Mouse (Mus musculus) kidney, adult 2 months (tissue): ENCODE measurements around the gene Pcsk6. TPM values are rescaled to one million over a fixed set of nuclear protein-coding genes. Genes with fewer than 3 reads are reported as not detected.
"Not testable (repeated sequence)": the region's sequence is repeated elsewhere in the genome, so short reads cannot be mapped to it uniquely, and the experiment has no call there.

Experiments
- DNase-seq: peaks from one replicate; pipeline ENCODE4 v3.0.0; 2021
- H3K27ac ChIP-seq: fragments of 200-500 bp; 2 replicates; pipeline ENCODE4 v1.5.1; 2012; ENCODE audit warnings: low read depth, low read length, control low read depth, inconsistent platforms; ENCODE audit not compliant: insufficient read depth
- H3K27me3 ChIP-seq: fragments of 200-500 bp; replicated peaks from 2 replicates; pipeline ENCODE4 v1.6.1; 2012; ENCODE audit warnings: mild to moderate bottlenecking, moderate library complexity, low read length, inconsistent platforms; ENCODE audit not compliant: control insufficient read depth, insufficient read depth
- H3K36me3 ChIP-seq: fragments of 200-500 bp; 2 replicates; pipeline ENCODE4 v1.6.1; 2012; ENCODE audit warnings: mild to moderate bottlenecking, moderate library complexity, low read length, inconsistent platforms; ENCODE audit not compliant: control insufficient read depth, insufficient read depth
- H3K4me1 ChIP-seq: fragments of 200-500 bp; 2 replicates; pipeline ENCODE4 v1.6.1; 2011; ENCODE audit warnings: low read length; ENCODE audit not compliant: control insufficient read depth, insufficient read depth
- H3K4me3 ChIP-seq: fragments of 200-500 bp; 2 replicates; pipeline ENCODE4 v1.5.1; 2011; ENCODE audit warnings: mild to moderate bottlenecking, low read depth, low read length, control low read depth; ENCODE audit not compliant: insufficient read depth
- CTCF ChIP-seq: fragments of 200-500 bp; conservative IDR thresholded peaks from 2 replicates; pipeline ENCODE4 v1.5.1; 2011; ENCODE audit warnings: low read depth, mild to moderate bottlenecking, control low read depth, low read length, moderate library complexity, mixed read lengths; ENCODE audit not compliant: insufficient read depth, insufficient read length
- POLR2A ChIP-seq: fragments of 200-500 bp; IDR thresholded peaks from one replicate; pipeline ENCODE4 v1.6.1; 2011; ENCODE audit warnings: low read depth, low read length, control low read depth
- WGBS: fragments of 180-500 bp; shearing (Covaris S2); methylation state at CpG from one replicate; pipeline ENCODE4 v1.1.7; 2018; 5-methylcytosine and 5-hydroxymethylcytosine counted together
- polyA plus RNA-seq: library from polyadenylated mRNA; depleted of rRNA; stranded (reverse); fragments of >200 nt; gene quantifications from 2 replicates; pipeline ENCODE4 v1.2.3, GENCODE M21; 2012

Gene Pcsk6
- polyA plus RNA-seq, 1 experiment, result 25.0 TPM

DNA sequence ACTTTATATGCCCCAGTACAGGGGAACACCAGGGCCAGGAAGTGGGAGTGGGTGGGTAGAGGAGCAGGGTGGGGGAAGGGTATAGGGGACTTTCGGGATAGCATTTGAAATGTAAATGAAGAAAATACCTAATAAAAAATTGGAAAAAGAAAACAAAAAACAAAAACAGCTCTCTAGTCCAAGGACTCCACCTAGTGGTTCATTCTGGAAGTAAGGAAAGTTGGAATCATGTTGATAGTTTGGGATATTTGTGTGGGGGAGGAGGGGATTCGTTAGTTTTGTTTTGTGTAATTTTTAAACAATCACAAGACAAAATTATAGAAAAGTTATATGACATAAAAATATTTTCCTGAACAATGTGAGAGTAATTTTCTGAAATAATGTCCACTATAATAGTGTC lies 193.8 kb downstream of the Pcsk6 start:
- DNase-seq, result peak; percentile 39
- H3K4me1 ChIP-seq, H3K27ac ChIP-seq, H3K4me3 ChIP-seq, H3K36me3 ChIP-seq, H3K27me3 ChIP-seq: not testable (repeated sequence)
- TF ChIP-seq CTCF, result 0 out of 2 replicates have a peak, but pooled peaks have one; percentile 28
- 0% methylated on average over 2 of the region's 2 CpGs for whole genome bisulfite sequencing

DNA sequence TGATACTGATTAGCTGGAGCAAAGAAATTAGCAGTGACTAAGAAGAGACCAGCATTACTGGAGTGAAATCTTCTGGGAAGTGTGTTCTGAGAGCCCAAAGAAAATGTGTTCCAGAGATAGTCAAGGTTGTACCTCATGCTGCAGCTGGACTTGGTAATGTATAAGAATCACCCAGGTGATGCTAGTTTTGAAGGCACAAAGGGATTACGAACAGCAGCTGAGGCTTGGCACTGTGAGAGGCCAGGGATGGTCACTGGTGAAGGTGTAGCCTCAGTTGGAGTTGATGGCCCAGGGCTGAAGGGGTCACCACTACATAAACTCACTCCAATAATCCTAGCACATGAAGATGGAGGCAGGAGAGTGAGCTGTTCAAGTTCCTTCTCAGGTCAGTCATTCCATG lies 197.2 kb downstream of the Pcsk6 start, which contains the start of gene Snrpa1:
Snrpa1 (plus strand) TSS at position 301 of the 400 bp plus-strand sequence.
- Histone ChIP-seq H3K27ac (peak within 1 kb of the TSS; percentile 77; the same call in 1 of the 2 replicates), H3K27me3 (no peaks in the 10 kb centered on the region), H3K4me1 (peaks cover 10% of the 10 kb centered on the region; the same call in 1 of the 2 replicates), H3K36me3 (no peaks in the 10 kb centered on the region), H3K4me3 (peak within 1 kb of the TSS; percentile 77)
- 89% methylated on average over 1 of the region's 1 CpGs for WGBS
- DNase-seq, result no peak
- TF ChIP-seq POLR2A, result no peak
- TF ChIP-seq CTCF, result no peak

DNA sequence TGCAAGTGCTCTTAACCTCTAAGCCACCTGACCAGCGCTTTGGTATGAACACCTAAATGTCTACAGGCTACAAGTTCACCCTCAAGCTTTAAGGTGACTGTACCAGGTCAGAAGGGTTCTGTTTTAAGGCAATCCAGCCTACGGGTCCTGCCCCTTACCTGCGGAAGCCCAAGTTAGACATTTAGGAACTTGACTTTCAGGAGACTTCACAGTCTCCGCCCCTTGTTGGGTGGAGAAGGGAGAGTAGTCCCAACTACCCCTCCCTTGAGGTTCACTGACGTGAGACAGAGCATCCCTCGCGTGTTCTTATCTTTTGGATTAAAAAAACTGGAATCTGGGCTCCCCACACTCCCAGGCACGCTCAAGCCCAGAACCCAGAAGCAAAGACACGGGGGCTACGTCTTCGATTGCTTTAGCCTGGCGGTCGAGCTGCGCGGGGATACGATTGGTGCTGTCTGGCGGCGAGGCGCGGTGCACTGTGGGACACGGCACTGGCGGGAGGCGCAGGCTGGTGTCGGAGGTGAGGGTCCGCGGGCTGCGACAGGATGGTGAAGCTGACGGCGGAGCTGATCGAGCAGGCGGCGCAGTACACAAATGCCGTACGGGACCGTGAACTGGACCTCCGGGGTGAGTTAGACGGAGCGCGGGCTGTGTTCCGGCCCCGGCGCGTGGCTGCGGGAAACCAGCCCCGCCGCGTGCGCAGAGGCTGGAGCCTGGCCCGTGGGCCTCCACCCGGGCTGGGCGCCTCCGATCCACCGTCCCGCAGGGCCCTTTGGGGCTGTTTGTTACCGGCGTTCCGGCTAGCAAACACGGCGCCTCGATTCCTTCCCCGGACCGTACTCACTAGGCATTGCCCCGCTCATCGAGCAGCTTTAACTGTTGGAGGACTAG lies 198.8 kb downstream of the Pcsk6 start:
- H3K27ac ChIP-seq, result peak overlapping the region; percentile 77
- peak; percentile 93 for DNase-seq
- TF ChIP-seq CTCF (no peak), POLR2A (peak; percentile 68)
- H3K4me1 ChIP-seq, result peaks cover 10% of the 10 kb centered on the region; the same call in 1 of the 2 replicates
- H3K27me3 ChIP-seq, result no peaks in the 10 kb centered on the region
- under 1% methylated on average over 64 of the region's 64 CpGs for WGBS
- peaks cover 2% of the 10 kb centered on the region for H3K36me3 ChIP-seq
- H3K4me3 ChIP-seq, result peak overlapping the region; percentile 77

DNA sequence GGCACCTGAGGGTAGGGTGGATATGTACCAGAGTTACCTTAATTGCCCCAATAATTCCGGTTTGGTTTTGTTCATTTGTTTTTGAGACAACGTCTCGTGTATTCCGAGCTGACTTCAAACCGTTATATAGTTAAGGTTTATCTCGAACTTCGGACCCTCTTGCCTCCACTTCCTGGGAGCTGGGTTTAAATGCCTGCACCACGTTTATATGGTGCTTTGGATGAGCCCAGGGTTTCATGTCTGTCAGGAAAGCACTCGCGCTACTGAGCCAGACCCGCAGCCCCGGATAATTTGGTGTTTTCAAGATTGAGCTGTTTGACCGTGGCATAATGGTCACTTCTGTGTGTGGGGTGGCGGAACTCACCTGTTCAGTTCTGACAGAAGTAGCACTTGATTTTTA lies 199.5 kb downstream of the Pcsk6 start:
- Histone ChIP-seq H3K36me3 (peaks cover 2% of the 10 kb centered on the region), H3K27ac (no peak overlapping the region), H3K4me1 (peaks cover 10% of the 10 kb centered on the region; the same call in 1 of the 2 replicates), H3K4me3 (peak overlapping the region; percentile 77), H3K27me3 (no peaks in the 10 kb centered on the region)
- under 1% methylated on average over 14 of the region's 14 CpGs for WGBS
- TF ChIP-seq CTCF (no peak), POLR2A (no peak)
- peak; percentile 22 for DNase-seq

DNA sequence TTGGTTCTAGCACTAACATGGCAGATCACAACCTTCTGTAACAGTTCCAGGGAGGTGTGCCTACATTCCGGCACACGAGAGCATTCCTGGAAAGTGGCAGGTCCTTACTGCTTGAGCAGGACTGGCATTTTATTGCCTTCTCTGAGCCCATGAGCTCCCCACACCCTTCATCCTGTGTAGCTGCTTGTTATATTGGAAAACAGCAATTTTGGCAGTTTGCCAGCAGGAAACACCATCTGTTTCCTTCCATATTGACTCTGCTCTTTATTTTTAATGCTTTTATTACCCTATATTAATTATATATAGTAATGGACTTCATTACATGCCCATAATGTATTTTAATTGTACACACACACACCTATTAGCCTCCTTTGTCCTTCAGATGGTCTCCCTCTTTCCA lies 214.9 kb downstream of the Pcsk6 start:
- no peak overlapping the region for H3K4me3 ChIP-seq
- no peak overlapping the region for H3K27ac ChIP-seq
- no peak for TF ChIP-seq POLR2A
- no peak for TF ChIP-seq CTCF
- DNase-seq, result no peak
- no peaks in the 10 kb centered on the region; the same call in 1 of the 2 replicates for H3K4me1 ChIP-seq
- 64% methylated on average over 2 of the region's 2 CpGs for WGBS
- peaks cover 6% of the 10 kb centered on the region for H3K36me3 ChIP-seq
- no peaks in the 10 kb centered on the region for H3K27me3 ChIP-seq

DNA sequence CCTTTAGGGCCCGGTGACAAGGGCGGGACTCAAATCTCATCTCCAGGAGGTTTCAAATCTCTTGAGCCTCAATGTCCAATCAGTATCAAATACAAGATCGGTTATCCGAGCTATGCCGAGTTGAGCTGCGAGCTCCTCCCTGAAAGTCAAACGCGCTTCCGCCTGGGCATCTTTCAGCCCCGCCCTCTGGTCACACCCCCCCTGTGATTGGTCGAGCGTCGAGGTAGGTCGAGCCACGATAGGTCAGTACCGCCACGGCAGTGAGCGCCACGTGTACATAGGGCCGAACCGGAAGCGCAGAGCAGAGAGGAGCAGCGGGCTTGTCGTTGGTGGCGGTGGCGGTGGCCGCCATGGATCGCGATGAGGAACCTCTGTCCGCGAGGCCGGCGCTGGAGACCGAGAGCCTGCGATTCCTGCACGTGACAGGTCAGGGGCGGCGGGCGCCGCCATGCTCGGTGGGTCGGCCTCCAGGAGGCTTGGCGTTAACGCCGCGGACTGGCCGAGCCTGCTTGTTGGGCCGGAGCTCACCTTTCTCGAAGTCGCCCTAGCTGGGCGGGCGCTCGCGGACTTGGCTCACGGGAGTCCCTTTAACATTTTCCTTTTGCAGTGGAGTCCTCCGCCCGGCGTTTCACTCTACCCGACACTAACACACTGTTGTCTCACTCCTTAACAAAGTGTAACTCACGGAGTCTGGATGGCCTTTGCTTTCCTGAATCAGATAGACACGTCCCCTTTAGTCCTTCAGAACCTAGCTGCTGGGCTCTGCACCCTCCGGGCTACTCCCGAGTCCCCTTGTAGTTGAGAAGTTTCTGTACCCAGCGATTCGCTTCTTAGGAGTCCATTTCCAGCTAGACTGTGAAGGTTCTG lies 218.1 kb downstream of the Pcsk6 start, which contains the start of gene Selenos:
Selenos (plus strand) TSS at position 286 of the 867 bp plus-strand sequence.
- WGBS, result under 1% methylated on average over 65 of the region's 65 CpGs
- peak within 1 kb of the TSS; percentile 27 for H3K27ac ChIP-seq
- peak; percentile 98 for DNase-seq
- H3K4me3 ChIP-seq, result peak within 1 kb of the TSS; percentile 63
- H3K27me3 ChIP-seq, result no peaks in the 10 kb centered on the region
- H3K4me1 ChIP-seq, result no peaks in the 10 kb centered on the region; the same call in 1 of the 2 replicates
- TF ChIP-seq CTCF (no peak), POLR2A (peak; percentile 79)
- peaks cover 2% of the 10 kb centered on the region for H3K36me3 ChIP-seq
